Comparison of ENCODE assay signal across 8 mouse cellular contexts in the genomic region with DNA sequence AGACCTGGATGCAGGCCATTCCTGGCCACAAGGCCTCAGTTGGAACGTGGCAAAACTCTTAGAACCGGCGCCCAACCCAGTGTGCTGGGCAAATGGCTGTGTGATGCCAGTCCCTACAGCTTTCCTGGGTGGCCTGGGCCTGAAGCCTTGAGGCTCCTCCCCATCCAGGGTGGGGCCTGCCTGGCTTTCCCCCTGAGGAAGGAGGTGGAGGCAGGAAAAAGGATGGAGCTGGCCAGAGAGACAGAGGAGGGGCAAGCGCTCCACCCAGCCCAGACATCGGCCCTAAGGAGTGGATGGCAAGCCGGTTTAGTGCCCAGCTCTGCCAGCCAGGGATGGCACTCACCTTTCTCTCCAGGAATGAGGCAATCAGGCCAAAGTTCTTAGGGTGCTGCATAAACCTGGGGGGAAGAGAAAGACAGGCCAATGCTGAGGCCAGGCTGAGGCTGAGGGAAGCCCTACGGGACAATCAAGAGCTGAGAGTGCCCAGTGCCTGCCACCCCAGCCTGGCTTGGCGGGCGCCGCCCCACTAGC.
DNase-seq lines count a peak whose midpoint lies in the region; ATAC-seq lines count a peak whose summit lies in the region.

No protein-coding gene starts in this region.

- no peak overlapping the region for H3K27ac ChIP-seq in heart, embryonic 11.5 days (ENCODE audit: low read depth, low read length)

- peaks cover 21% of the 10 kb centered on the region; the same call in 1 of the 2 replicates for H3K4me1 ChIP-seq in heart, embryonic 11.5 days (ENCODE audit: control insufficient read depth, insufficient read depth, low read length)

- H3K4me3 ChIP-seq in heart, embryonic 11.5 days (ENCODE audit: low read depth, low read length): no peak overlapping the region

- 84% methylated on average over 9 of the region's 10 CpGs for whole genome bisulfite sequencing in heart, embryonic 11.5 days (ENCODE audit: insufficient replicate concordance)
- 10% methylated on average over 10 of the region's 10 CpGs for WGBS in large intestine, adult 2 months

- intact Hi-C loops in gastrocnemius, postnatal 14 days (cut with DNase I; ENCODE audit: low total_unique reads): no loop called here

- peak; percentile 62 to 75 for DNase-seq in heart, adult 18-20 months
- peak; percentile 58 for DNase-seq in NIH3T3 (ENCODE audit: low read depth)
- DNase-seq in gastrocnemius, postnatal 14 days: peak; percentile 55
- peak; percentile 70 for DNase-seq in large intestine, adult 2 months (ENCODE audit: low read depth, low spot score)
- DNase-seq in urinary bladder, postnatal 14 days (ENCODE audit: low spot score): peak; percentile 67
- DNase-seq in left cerebral cortex, adult 9 months (ENCODE audit: low spot score in 2 of 2): no peak
- DNase-seq in right cerebral cortex, adult 18-20 months: no peak

- H3K4me2 ChIP-seq in heart, embryonic 11.5 days: no peak overlapping the region

- H3K9me3 ChIP-seq in heart, embryonic 11.5 days (replicated peaks; ENCODE audit: control insufficient read depth, low read length): no peaks in the 10 kb centered on the region

- peaks cover 48% of the 10 kb centered on the region for H3K36me3 ChIP-seq in heart, embryonic 11.5 days (ENCODE audit: control insufficient read depth, insufficient read depth, low read length)

- ATAC-seq in heart, embryonic 11.5 days (replicated peaks; ENCODE audit: insufficient number of reproducible peaks, low FRiP score, low TSS enrichment): no peak

- H3K27me3 ChIP-seq in heart, embryonic 11.5 days (ENCODE audit: control insufficient read depth, insufficient read depth, low read length): no peaks in the 10 kb centered on the region

- no peak overlapping the region for H3K9ac ChIP-seq in heart, embryonic 11.5 days (ENCODE audit: low read depth, low read length)

Comparison
In these comparisons a context has a peak if more than half of its experiments do, and no peak if none do; other contexts are left out.
1. DNase-seq: peak in heart, adult 18-20 months (2 of 2), NIH3T3 (single experiment), gastrocnemius, postnatal 14 days (single experiment), large intestine, adult 2 months (single experiment) and urinary bladder, postnatal 14 days (single experiment); none in left cerebral cortex, adult 9 months (0 of 2) and right cerebral cortex, adult 18-20 months (single experiment).